Mouse (Mus musculus) activated CD4-positive, CD25-positive, alpha-beta regulatory T cell, adult 4 months (primary cell): ENCODE measurements around the gene Gria1. TPM values are rescaled to one million over a fixed set of nuclear protein-coding genes. Genes with fewer than 3 reads are reported as not detected.

ENCODE experiments used
- ATAC-seq: one replicate; pipeline ENCODE4 v1.8.0; 2017
- polyA plus RNA-seq, 2 experiments: library from polyadenylated mRNA; unstranded; fragments of 100-300 nt; shearing (Covaris generic); gene quantifications; one replicate each; pipeline ENCODE4 v1.2.1; 2017

Gria1 gene
- not detected for polyA plus RNA-seq

DNA sequence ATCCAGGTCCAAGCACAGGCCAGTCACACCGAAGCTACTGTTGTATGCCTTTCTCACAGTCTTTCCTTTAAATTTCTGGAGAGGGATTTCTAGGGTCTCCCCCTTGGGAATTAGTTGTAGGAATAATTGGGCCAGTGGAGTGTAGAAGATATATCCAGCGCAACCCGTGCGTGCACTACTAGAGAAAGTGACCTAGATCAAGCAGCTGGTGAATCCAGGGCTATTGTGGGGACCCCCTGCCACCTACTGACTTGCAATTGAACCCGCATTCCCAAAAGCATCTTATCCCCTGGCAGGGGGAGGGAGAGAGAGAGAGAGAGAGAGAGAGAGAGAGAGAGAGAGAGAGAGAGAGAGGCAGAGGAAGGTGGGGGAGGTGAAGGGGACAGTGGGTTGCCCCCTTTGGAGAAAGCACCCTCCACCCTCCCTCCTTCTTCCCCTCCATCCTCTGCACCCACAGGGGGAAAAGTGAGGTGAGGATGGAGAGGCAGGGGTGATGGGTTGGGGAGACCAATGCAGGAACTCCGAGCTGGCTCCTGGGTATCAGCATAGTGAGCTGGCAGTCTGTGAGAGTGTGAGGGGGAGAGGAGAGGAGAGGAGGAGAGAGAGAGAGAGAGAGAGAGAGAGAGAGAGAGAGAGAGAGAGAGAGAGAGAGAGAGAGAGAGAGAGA is at the start of gene Gria1:
Gria1 (plus strand) TSS at position 364 of the 667 bp plus-strand sequence.
- no peak for ATAC-seq

GRCm38 (mm10) chr11:56961751-56962150 is 49.4 kb upstream of the Gria1 start:
- no peak for ATAC-seq

GRCm38 (mm10) chr11:56972814-56973213 is 38.4 kb upstream of the Gria1 start:
- no peak for ATAC-seq

DNA sequence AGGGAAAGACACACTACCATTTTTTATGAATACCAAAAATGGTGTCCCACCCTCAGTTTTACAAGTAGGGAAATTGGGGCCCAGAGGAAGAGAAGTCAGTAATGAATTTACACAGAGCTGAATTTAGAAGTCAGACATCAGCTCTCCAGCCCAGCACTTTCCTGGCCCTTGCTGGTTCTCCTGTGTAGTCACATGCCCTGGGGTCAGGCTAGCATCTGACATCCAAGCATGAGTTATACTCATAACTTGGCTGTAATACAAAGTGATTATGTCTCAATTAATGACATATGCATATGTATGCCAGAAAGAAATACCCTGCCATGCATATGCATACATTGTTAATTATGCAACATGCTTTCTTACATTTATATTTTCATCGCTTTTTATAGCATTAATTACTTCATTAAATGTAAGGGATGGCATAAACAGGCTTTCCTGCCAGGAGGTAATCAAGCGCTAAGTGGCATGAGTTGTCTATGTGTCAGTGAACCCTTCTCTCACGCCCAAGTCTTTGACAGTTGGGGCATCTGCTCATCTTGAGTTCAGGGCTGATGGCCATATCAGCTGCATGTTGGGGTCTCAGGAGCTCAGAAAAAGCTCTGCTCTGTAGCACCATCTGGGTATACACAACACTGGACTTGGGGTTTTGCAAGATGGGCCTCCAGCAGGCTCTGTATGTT is 26.7 kb upstream of the Gria1 start:
- no peak for ATAC-seq

DNA sequence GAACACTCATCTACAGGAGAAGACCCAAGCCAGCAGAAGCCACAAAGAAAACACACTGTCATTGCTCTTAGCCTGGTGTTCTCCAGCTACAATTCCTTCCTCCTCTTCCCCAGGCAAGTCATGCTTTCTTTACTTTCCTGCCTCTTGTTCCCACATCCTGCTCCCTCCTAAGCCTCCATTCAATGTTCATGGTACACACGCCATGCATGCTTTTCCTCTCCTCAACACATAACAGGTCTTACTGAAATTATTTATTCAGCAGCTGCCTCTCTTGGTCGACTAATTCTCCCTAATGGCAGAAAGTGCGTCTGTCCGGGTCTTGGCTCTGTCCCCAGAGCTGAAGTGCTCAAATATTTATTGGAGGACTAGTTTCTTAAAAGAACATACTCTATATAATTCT is 25.7 kb upstream of the Gria1 start:
- no peak for ATAC-seq

GRCm38 (mm10) chr11:56999601-57000001 is 11.6 kb upstream of the Gria1 start:
- ATAC-seq: no peak

DNA sequence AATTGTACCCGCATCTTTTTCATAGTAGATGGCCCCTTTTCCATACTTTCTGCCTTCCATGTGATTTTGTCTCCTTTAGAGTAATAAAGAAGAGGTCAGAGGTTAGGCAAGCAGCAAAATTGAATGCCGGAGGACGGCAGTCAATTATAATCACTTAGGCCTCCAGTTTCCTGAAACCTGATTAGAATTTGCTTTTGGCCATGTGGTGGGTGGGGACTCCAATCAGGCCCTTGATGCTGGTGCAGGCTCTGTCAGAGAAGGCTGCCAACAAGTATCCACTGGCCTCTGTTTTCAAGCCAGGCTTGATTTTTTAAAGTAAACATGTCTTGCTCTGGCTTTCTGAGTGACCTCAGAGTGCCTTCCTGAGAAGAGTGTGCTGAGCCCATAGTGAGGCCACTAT is 6.6 kb upstream of the Gria1 start:
- no peak for ATAC-seq

GRCm38 (mm10) chr11:57005341-57005740 is 5.8 kb upstream of the Gria1 start:
- no peak for ATAC-seq

- no peak for ATAC-seq
Measured at GRCm38 (mm10) chr11:57007790-57008189, 3.4 kb upstream of the Gria1 start.

- no peak for ATAC-seq
Measured at GRCm38 (mm10) chr11:57010611-57011010, 576 bp upstream of the Gria1 start.

DNA sequence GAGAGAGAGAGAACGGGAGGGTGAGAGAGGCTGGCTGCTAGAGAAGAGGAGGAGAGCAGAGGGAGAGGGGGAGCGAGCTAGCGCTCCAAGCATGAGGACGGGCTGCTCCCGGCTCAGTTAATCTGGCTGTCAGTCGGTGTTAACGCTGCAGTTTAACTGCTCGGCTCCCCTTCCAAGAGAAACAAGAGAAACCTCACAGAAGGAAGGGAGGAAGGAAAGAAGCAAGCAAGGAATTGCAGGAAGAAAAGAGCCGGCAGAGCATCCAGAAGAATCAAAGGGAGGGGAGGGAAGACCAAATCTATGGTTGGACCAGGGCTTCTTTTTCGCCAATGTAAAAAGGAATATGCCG is 478 bp downstream of the Gria1 start:
- no peak for ATAC-seq

DNA sequence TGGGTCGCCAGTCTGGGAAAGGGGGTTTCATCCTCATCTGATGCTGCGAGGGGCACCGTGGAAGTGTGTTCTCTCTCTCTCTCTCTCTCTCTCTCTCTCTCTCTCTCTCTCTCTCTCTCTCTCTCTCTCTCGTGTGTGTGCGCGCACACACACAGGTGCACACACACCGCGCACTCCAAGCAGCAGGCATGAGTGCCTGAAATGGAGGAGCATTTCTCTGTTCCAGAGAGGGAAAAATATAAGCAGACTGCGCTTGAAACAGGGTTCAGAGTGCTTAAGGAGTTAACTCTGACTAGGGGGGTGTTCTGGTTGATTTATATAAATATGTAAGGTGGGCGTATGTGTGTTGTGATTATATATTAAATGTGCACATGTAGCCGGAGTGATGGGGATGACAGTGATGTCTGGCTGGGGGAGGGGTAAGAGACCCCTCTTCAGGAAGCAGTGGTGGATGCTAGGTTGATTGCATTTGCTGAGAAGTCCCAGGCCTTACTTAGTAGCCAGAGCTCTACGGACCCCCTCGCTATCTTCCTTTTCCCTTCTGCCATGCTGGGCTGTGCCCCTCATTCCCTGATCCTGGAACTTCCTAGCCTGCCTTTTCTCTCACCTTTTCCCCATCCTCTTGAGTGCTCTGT is 1.2 kb downstream of the Gria1 start:
- ATAC-seq: no peak

- no peak for ATAC-seq
Measured at GRCm38 (mm10) chr11:57013464-57014190, 2.4 kb downstream of the Gria1 start.

DNA sequence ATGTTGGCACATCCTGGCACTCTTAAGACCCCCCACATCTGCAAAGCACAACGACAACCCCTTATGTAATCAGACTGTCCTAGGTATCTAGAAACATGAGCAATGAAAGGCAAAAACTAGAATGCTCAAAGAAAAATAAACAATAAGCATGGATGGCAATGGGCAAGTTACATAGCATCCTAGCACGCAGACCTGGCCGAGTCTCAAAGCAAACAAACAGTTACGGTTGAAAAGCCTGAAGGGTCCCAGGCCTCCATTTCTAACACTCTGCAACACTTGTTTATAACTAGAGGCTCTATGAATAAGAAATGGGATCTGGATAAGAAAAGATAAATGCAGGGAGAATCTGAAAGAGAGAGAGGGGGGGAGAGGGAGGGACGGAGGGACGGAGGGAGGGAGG is 3.2 kb downstream of the Gria1 start:
- ATAC-seq: no peak

DNA sequence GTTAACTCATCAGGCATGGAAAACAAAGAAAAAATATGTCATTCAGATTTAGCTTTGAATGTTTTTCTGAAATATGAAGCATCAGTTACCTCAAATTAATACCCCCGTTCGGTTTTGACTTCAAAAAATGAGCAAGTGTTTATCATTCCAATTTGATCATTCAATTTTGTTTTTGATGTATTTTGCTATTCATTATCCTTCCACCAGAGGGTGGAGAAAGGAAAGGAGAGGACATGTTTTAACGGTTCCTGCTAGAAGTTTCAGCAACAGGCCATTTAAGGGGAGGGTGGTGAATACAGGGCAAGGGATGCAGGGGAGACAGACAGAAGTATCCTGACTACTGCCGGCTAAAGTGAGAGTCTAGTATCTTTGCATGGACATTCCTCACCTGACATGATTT is 7.3 kb downstream of the Gria1 start:
- no peak for ATAC-seq

- no peak for ATAC-seq
Measured at GRCm38 (mm10) chr11:57022400-57022799, 11.2 kb downstream of the Gria1 start.

GRCm38 (mm10) chr11:57030448-57030847 is 19.3 kb downstream of the Gria1 start:
- no peak for ATAC-seq

GRCm38 (mm10) chr11:57038807-57039206 is 27.6 kb downstream of the Gria1 start:
- no peak for ATAC-seq

DNA sequence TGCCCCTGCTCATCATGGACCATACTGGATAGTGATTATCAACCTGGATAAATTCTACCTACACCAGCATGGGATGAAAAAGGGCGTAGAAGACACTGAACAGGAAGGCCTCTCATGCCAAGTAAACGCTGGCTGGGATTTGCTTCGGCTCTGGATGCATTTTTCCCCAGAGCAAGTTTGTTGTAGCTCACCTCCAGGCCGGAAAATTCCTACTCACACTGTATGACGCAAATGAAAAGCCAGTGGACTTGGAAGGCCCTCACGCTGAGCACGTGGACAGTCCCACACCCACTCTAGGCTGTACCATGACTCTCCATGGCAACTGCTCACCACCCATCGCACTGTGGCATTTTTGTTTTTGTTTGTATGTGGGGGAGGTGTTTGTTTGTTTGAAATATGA is 28.1 kb downstream of the Gria1 start:
- ATAC-seq: no peak

- ATAC-seq: no peak
Measured at GRCm38 (mm10) chr11:57042057-57042456, 30.9 kb downstream of the Gria1 start.

GRCm38 (mm10) chr11:57044146-57044545 is 33.0 kb downstream of the Gria1 start:
- ATAC-seq: no peak

DNA sequence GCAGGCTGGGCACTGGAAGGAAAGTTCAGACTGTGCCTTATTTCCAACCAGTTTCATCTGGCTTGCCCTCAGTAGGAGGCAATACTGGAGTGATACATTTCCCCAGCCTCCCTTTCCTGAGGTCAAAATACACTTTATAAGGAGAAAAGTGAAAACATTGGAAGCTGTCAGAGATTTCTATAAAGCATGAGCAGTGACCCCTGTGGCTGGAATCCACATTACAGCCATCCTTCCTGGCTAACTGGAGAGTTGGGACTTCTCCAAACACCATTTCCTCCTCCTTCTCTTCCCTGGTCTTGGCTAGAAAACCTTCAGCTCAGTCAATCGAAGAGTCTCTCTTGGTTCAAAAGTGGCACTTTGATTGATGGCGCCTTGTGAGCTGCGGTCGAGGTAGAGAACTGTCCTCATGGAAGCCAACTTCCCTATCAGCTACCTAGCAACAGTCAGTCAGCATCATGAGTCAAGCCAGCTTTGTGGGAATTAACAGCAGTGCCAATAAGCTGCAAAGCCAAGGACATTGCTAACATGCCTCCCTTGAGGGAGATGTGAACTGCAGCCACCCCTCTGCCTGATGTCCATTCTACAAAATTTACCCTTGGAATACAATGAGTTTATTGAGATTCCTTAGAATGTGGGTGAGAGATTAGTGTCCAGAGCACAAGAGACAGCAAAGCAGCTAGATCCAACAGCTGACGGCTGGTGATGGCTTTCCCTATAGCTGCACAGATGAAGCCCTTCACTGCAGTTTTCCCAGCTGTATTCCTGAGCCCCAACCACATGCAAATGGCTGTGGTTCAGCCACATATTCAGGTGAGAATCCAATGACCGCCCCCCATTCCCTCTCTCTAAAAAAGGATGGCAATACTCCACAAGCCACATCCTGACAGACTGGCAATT is 40.7 kb downstream of the Gria1 start:
- ATAC-seq: no peak
